Mouse (Mus musculus): ENCODE results near the gene Bach2.

DNA sequence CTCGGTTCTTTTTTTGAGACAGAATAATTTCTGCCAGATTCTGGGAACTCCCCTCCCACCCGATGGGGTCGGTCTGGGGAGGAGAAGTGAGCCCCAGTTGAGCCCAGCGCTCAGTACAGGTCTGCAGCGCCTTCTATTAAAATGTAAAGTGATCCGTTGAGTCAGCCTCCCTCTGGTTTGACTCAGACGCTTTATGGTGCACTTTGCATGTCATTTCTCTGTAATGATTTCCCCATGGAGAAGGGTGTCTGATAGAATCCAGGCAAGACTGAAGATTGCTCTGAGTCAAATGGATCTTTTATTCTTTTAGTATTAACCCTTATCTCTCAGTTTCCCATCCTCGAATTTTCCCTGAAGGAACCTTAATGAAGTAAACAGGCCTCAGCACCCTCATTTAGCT is 244.3 kb downstream of the Bach2 start:
- TF ChIP-seq POLR2A (IDR thresholded peaks at IDR 0.05; ENCODE audit: borderline replicate concordance, control insufficient read depth, low read depth, low read length), result no peak
- no peak for TF ChIP-seq CTCF (IDR thresholded peaks at IDR 0.05; ENCODE audit: control insufficient read depth, insufficient read depth, low read length)
